Mouse (Mus musculus) liver, embryonic 14.5 days (tissue): Measurements from ENCODE around the gene Hopx.

Source experiments
- CTCF ChIP-seq: IDR thresholded peaks from 2 replicates; pipeline ENCODE4 v1.5.1; 2016; ENCODE audit warnings: antibody characterized with exemption, low read depth, control low read depth
- EP300 ChIP-seq: IDR thresholded peaks from 2 replicates; pipeline ENCODE4 v1.6.1; 2016; ENCODE audit warnings: antibody characterized with exemption, low read depth

DNA sequence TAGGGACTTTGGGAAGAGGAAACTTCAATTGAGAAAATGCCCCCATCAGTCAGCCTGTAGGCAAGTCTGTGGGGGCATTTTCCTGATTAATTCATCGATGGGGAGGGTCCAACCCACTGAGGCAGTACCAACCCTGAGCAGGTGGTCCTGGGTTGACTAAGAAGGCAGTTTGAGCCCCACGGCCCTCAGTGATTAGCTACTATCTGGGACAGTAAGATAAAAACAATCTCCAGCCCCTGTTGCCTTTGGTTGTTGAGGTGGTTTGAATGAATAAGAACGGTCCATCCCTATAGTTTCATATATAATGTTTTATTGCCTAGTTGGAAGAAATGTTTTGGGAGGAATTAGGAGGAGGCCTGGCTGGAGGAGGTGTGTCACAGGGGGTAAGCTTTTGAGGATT is 36.8 kb upstream of the Hopx start:
- TF ChIP-seq EP300 (no peak), CTCF (no peak)
